Mouse (Mus musculus): Measurements from ENCODE around the gene Dnah8.

- TF ChIP-seq ELF1 (IDR thresholded peaks at IDR 0.05; ENCODE audit: low read depth, low read length), result no peak
- TF ChIP-seq CTCF (IDR thresholded peaks at IDR 0.05 in 2 of 3, conservative IDR thresholded peaks at IDR 0.05 in 1 of 3; ENCODE audit: control insufficient read depth in 1 of 3, insufficient read depth in 1 of 3, low read depth in 2 of 3, low read length in 3 of 3, poor library complexity in 1 of 3, severe bottlenecking in 1 of 3), result no peak
- no peak for TF ChIP-seq NELFE (IDR thresholded peaks at IDR 0.05; ENCODE audit: low read depth, low read length)
- TF ChIP-seq GATA1 (IDR thresholded peaks at IDR 0.05; ENCODE audit: low read depth, low read length), result no peak
- no peak for TF ChIP-seq UBTF (IDR thresholded peaks at IDR 0.05; ENCODE audit: borderline replicate concordance, insufficient read depth, low read depth, low read length)
- no peak for TF ChIP-seq POLR2A (IDR thresholded peaks at IDR 0.05; ENCODE audit: control insufficient read depth in 1 of 2, insufficient read depth in 1 of 2, low read depth in 1 of 2, low read length in 2 of 2, poor library complexity in 1 of 2)
- no peak for TF ChIP-seq ETS1 (IDR thresholded peaks at IDR 0.05; ENCODE audit: low read depth, low read length)
- no peak for TF ChIP-seq EP300 (IDR thresholded peaks at IDR 0.05; ENCODE audit: low read depth in 1 of 2, low read length in 2 of 2)
Observed at GRCm38 (mm10) chr17:30606206-30606605, 17.9 kb upstream of the Dnah8 start.

All from MEL (cell line).